Mouse (Mus musculus): ENCODE results near the gene Cox7a2. TPM values are rescaled to one million over a fixed set of nuclear protein-coding genes. Genes with fewer than 3 reads are reported as not detected.

Cox7a2 gene
- total RNA-seq, 2 experiments from 2014 or later: 175 to 482 TPM

DNA sequence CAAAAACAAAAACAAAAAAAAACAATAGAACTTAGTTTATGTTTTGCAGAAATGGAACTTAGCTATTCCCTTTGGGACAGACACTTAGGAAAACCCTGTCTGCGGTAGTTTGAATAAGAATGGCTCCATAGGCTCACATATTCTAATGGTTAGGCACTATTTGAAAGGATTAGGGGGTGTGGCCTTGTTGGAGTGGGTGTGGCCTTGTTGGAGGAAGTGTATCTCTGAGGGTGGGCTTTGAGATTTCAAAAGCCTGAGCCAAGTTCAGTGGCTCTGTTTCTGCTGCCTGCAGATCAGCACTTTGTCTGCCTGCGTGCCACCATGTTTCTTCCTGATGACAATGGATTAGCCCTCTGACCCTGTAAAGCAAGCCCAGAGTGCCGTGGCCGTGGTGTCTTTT, 14.6 kb downstream of the Cox7a2 start:
- ATAC-seq (replicated peaks; ENCODE audit: poor library complexity): no peak

- no peak for ATAC-seq (replicated peaks; ENCODE audit: poor library complexity)
Measured at GRCm38 (mm10) chr9:79735608-79736007, 24.1 kb downstream of the Cox7a2 start.

GRCm38 (mm10) chr9:79730301-79730700, 29.4 kb downstream of the Cox7a2 start:
- ATAC-seq (replicated peaks; ENCODE audit: poor library complexity): no peak

GRCm38 (mm10) chr9:79723090-79723489, 36.6 kb downstream of the Cox7a2 start:
- peak; percentile 66 for ATAC-seq (replicated peaks; ENCODE audit: poor library complexity)

DNA sequence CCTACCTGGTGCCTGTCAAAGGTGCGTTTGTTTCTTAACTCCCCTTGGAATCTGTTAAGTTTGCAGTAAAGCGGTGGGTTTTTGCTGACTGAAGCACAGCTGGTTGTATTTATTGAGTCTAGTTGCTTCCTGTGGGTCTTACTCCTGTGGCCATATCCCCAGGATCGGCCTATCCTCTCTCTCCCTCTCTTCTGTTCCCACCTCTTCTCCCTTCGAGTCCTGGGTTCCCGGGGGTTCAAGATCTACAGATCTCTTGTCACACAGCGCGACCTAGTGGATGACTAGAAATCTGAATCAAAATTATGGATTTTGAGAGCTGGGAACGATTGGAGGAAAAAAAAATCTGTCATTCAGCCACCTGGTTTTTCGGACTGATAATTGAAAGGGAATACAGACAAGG, 38.6 kb downstream of the Cox7a2 start:
- peak; percentile 56; the same call in 1 of the 2 replicates for ATAC-seq (replicated peaks; ENCODE audit: poor library complexity)

- ATAC-seq (replicated peaks; ENCODE audit: poor library complexity): no peak
Measured at GRCm38 (mm10) chr9:79720143-79720542, 39.5 kb downstream of the Cox7a2 start.

DNA sequence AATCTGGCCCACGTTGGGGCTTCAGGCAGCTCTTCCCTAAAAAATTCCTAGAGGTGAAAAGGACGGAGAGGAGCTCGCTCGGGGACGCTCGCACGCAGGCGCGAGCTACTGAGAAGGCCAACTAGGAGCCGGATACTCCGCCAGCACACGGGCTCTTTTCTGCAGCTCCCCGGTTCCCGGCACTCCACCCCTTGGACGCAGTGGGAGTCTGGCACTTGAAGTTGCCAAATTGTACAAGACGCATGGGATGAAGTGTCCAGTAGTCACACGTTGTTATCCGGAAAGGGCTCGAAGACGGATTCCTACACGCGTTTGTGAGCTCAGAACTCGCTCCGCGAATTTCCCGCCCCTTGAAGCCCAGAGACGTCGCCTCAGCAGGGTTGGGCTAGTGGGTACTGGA, 40.2 kb downstream of the Cox7a2 start:
- ATAC-seq (replicated peaks; ENCODE audit: poor library complexity): no peak

DNA sequence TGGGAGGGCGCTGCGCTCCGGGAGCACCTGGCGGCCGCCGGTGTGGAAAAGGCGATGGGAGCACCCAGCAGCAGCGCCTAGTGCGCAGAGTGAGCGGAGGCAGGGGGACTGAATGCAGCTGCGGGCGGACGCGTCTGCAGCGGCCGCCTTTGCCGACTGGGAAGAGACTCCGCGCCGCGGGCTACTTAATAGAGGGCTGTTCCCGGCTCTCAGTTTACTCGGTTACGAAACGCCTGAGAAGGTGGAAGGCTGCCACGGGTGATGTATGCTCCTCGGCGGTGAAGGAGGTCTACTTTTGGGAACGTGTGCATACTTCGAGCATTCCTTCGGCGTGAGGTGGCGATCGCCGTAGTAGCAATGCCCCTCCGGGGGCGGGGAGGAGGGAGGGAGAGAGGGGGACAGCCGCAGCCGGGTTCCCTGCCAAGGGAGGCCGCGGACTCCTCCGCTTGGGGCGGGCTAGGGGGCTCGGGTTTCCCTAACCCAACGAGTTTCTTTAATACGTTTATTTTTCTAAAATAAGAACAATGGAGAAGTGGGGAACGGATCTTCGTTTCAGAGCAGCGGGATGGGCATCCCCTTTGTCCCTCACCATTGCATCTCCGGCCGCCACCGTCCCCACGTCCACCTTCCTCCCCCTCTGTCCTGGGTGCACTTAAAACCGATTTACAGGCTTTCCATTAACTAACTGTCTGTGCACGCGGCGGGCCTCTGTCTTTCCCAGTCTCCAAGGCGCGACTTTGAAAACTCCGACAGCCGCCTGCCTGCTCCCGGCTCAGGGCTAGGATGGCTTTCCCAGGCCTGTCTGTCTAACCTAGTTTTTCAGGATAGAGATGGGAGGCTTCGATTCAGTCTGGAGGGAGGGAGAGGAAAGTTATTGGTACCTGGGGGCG, 41.0 kb downstream of the Cox7a2 start, which contains the start of gene Col12a1:
Col12a1 (minus strand) TSS at position 351 of the 890 bp plus-strand sequence.
- 0 out of 2 replicates have a peak, but pooled peaks have one; percentile 21 for ATAC-seq (replicated peaks; ENCODE audit: poor library complexity)

GRCm38 (mm10) chr9:79717836-79718475, 41.7 kb downstream of the Cox7a2 start:
- ATAC-seq (replicated peaks; ENCODE audit: poor library complexity): no peak

- peak; percentile 62 for ATAC-seq (replicated peaks; ENCODE audit: poor library complexity)
Measured at GRCm38 (mm10) chr9:79716909-79717835, 42.5 kb downstream of the Cox7a2 start.

GRCm38 (mm10) chr9:79716496-79716895, 43.2 kb downstream of the Cox7a2 start:
- ATAC-seq (replicated peaks; ENCODE audit: poor library complexity): no peak

DNA sequence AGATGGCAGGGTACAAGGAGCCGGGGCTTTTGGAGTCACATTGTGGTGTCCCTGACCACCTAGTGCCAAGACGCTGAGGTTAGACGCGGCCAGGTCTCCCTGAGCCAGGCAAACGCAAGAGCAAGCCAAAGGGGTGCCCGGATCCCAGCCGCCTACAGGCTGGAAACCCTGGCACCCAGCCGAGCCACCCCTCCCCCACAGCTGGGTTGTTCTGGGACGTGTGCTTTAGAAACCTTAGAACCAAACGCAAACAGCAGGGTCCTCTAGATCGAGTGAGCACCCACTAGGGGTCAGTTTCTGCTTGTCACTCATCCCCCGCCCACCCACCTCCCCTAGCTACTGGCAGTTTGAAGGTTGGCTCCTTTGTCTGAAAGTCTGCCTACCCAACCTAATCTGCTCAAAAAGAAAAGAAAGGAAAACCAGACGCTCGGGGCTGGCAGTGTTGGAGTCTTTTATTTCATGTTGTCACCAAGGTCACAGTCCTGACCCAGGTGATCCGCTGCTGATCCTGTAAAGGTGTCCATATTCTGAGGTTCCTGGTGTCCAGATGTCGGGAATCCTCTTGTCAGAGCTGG, 45.1 kb downstream of the Cox7a2 start:
- ATAC-seq (replicated peaks; ENCODE audit: poor library complexity): no peak

Other genes starting within 250 kb of the Cox7a2 start
- gene Col12a1, start 41.0 kb downstream of the Cox7a2 start, total RNA-seq (2015): not detected in 2 replicates
- gene Col12a1, start 41.0 kb downstream of the Cox7a2 start, total RNA-seq (2017): not detected in 2 replicates
- 77.2 and 89.3 TPM in 2 replicates for gene Tmem30a, start 33.6 kb upstream of the Cox7a2 start, total RNA-seq (2015)
- 78.9 and 95.5 TPM in 2 replicates for gene Tmem30a, start 33.6 kb upstream of the Cox7a2 start, total RNA-seq (2017)